Mouse (Mus musculus): Measurements from ENCODE around the gene Susd1. TPM values are rescaled to one million over a fixed set of nuclear protein-coding genes. Genes with fewer than 3 reads are reported as not detected.

The Susd1 gene
- polyA plus RNA-seq, 1 experiment: 2.8 TPM

DNA sequence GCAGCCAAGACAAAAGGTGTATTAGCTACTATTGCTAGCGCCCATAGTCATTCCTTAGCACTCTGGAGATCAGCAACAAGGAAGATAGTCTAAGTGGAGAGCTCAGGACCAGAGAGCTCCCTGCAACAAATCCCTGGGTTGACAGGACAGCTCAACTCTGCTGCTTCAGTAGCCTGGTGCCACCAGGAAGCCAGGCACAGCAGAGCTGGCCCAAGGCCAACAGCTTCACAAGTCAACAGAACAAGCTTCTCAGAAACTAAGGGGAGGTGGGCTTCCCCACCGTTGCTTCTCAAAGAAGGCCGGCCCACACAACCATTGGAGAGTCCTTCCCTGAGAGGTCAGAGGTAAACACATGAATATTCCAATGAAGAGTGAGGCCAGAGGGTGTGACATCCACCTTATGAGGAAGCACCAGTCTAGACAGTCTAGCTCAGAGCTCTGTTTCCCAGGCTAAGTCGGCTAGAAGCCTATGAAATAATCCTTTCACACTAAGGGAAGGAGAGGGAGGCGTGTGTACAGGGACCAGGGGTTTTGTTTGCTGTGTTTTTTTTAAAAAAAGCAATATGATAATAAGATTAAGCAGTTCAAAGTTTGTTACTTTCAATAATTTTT lies 65.8 kb downstream of the Susd1 start:
- TF ChIP-seq GATA1 (IDR thresholded peaks at IDR 0.05; ENCODE audit: low read length): no peak

DNA sequence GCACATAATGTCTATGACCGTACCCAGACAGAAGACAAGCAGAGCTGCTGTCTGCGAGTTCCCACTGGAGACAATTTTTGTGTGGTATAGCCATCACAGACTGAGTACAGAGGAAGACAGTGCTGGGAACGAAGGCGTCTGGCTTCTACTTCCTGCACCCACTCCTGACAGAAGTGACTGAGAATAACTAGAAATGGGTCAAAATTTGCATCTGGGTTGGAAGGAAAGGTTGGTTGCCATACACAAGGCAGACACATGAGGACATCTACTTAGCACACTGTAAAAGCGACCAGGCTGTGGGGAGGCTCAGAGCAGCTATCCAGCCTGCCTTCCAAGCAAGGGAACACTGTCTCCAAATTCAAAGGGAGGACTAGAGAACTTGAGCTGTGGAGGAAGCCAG lies 66.5 kb downstream of the Susd1 start:
- no peak for TF ChIP-seq GATA1 (IDR thresholded peaks at IDR 0.05; ENCODE audit: low read length)

- TF ChIP-seq GATA1 (IDR thresholded peaks at IDR 0.05; ENCODE audit: low read length): no peak
Measured at GRCm38 (mm10) chr4:59369941-59370340, 68.5 kb downstream of the Susd1 start.

DNA sequence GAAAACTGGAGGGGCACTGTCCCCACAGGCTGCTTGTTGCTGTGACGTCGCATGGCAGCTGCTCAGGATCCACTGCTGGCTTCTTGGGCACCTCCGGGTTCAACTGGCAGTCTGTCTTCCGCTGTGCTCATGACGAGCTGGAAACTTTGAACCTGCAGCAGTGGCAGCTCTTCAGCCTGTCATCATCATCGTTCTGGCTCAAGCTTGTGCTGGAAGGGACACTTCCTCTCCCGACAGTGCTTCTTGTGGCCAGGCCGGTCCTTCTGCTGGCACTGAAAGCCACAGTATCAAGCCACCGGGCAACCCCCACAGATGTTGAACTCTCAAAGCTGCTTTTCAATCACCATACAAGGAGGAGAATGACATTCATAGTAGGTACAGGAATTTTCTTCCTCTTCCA lies 70.3 kb downstream of the Susd1 start:
- TF ChIP-seq GATA1 (IDR thresholded peaks at IDR 0.05; ENCODE audit: low read length): no peak

DNA sequence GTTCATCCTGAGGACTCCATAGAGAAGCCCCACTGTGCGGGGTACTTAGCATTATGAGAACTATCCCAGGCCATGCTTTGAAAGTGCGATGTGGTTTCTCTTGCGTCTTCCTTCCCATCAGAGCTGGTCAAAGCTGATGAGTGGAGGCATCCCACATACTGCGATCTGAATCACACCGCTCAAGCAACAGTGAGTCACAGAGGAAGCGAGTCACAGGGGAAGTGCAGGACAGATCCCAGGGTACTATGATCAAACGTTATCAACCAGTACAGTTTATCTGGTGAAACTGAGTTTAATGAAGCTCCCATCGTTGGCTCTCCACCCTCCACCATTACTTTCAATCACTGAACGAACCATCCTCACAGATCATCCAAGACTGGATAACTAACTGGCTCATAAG lies 72.2 kb downstream of the Susd1 start:
- no peak for TF ChIP-seq GATA1 (IDR thresholded peaks at IDR 0.05; ENCODE audit: low read length)

DNA sequence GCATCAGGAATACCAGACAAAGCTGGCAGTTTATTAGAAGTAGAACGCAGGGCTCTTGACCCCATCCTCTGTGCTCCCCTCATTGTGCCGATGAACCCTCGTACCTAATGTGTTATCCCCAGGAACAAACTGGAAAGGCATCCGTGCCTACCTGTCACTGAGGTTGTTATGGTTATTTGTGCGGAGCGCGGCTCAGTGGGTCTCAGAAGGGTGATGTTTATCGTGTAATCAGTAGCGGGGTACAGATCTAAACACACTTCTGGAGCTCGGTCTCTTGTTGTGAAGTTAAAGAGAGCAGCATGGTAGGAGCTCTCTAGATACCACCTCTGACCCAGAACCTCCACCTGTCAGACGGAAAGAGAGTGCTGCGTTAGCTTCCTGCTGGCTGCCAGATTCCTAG lies 72.9 kb downstream of the Susd1 start:
- no peak for TF ChIP-seq GATA1 (IDR thresholded peaks at IDR 0.05; ENCODE audit: low read length)

GRCm38 (mm10) chr4:59364229-59365173 lies 73.9 kb downstream of the Susd1 start:
- TF ChIP-seq GATA1 (IDR thresholded peaks at IDR 0.05; ENCODE audit: low read length): no peak

GRCm38 (mm10) chr4:59363041-59363440 lies 75.4 kb downstream of the Susd1 start:
- TF ChIP-seq GATA1 (IDR thresholded peaks at IDR 0.05; ENCODE audit: low read length): no peak

GRCm38 (mm10) chr4:59360704-59361103 lies 77.7 kb downstream of the Susd1 start:
- TF ChIP-seq GATA1 (IDR thresholded peaks at IDR 0.05; ENCODE audit: low read length): no peak

DNA sequence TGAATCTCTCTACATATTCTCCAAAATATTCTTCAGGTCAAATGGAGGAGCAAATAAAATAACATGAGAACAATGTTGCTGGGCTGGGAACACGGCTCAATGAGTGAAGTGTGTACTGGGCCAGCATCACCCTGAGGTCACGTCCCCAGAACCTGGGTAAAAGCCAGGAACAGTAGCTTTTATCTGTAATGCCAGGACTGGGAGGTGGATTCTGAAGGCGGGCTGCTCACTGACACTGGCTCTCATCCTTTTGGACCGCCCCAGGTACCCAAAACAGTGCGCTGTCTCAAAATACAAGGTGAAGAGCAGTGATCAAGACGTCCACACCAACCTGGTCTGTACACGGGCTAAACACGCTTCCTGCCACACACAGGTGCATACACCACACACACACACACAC lies 78.5 kb downstream of the Susd1 start:
- TF ChIP-seq GATA1 (IDR thresholded peaks at IDR 0.05; ENCODE audit: low read length): no peak

DNA sequence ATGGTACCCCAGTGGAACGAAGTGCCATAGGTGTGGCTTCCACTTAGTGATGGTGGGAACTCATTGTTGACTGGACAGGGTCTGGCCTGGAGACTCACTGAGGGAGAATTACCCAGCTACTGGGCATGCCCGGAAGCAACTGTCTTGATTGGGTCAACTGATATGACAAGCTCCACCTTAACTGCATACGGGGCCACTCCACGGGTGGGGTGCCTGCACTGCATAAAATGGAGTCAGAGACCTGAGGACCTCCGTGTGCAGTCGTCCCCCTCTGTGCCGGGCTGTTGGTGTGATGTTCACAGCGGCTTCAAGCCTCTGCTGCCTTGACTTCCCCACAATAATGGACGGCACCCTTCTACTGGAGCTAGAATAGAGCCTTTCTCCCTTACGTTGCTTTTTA lies 79.5 kb downstream of the Susd1 start:
- no peak for TF ChIP-seq GATA1 (IDR thresholded peaks at IDR 0.05; ENCODE audit: low read length)

DNA sequence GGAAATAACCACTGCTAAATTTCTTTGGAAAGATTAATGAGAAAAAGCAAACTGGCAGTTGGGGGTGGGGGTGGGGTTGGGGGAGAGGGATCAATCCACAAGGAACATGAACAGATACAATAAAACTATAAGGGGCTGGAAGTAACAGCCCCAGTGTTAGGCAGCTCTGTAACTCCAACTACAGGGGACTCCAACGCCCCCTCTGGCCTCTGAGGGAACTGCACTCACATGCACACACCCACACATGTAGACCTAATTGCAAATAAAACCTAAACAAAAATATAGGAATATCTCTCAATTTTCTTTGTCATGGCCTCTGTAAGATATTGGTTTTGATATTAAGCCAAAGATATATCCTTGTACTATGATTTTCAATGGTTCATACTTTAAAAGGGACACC lies 83.0 kb downstream of the Susd1 start:
- TF ChIP-seq GATA1 (IDR thresholded peaks at IDR 0.05; ENCODE audit: low read length): no peak

DNA sequence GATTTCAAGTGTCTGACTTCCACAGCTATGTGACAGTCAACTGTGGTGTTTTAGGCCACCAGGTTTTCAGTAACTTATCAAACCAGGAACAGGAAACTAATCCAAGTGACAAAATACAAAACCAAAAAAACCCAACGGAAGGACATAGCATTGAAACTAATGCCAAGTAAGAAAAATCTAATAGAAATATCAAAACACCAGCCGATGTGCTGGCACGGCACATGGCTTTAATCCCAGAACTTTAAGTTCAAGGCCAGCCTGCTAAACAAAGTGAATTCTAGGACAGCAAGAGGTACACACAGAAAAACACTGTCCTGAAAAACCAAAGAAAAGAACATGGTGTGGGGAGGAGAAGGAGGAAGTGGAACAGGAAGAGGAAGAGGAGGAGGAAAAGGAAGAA lies 83.8 kb downstream of the Susd1 start:
- no peak for TF ChIP-seq GATA1 (IDR thresholded peaks at IDR 0.05; ENCODE audit: low read length)

DNA sequence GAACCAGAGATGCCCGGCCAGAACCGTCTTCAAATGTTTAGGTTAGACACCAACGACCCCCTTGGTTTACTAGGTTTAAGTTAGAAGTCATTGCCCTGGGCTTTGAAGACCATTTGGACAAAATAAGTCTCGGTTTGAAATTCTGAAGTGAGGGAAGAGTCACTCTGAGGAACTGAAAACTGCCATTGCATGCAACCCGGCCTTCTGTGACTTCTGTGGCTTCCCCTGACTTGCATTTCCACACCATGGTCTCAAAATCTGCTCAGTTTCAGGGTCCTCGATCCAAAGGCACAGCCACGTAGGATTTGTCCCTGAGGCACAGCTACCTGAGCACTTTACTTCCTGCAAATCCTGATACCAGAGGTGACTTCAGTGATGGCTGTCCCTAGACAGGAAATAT lies 86.5 kb downstream of the Susd1 start:
- TF ChIP-seq GATA1 (IDR thresholded peaks at IDR 0.05; ENCODE audit: low read length): no peak

- TF ChIP-seq GATA1 (IDR thresholded peaks at IDR 0.05; ENCODE audit: low read length): no peak
Measured at GRCm38 (mm10) chr4:59350354-59350753, 88.1 kb downstream of the Susd1 start.

DNA sequence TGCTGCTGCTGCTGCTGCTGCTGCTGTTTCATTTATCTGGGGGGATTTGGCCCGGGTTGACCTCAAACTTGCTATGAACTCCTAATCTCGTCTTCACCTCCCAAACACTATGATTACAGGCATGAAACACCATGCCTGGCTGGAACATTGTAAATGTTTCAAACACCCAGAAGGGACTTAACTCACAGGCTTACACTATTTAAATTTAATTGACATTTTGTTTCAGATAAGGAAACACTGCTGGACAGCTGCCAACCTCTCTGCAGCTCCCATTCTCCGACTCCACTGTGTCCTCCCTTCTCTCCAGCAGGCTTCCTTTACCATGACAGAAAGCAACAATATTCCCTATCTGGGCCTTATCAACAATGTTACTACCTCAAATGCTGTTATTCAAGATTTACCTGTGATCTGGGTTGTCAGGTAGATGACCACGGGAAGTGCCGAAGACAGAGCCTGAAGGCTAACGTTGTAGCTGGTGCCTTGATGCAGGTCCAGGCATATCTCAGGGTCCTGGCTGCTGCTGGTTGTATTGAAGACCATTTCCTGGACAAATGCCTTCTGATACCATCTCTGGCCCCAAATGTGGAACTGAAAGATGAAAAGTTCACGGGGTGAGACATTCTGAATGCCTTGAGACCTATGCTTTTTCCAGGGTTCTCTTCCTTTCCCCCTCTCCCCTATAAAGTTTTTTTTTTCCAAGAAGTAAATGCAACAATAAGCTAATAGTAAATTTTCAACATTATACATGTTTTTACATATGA lies 88.8 kb downstream of the Susd1 start:
- TF ChIP-seq GATA1 (IDR thresholded peaks at IDR 0.05; ENCODE audit: low read length): no peak

Measured in G1E-ER4 (cell line).